Mouse (Mus musculus) skeletal muscle tissue, adult 2 months (tissue): Measurements from ENCODE around the gene Lpp.
A peak's percentile ranks its signal among the peaks of the same experiment; 100 is the strongest.

Source experiments
- DNase-seq: peaks from one replicate; pipeline ENCODE4 v3.0.0-alpha.2; 2012; ENCODE audit warnings: low read depth, low spot score

Gene Lpp

DNA sequence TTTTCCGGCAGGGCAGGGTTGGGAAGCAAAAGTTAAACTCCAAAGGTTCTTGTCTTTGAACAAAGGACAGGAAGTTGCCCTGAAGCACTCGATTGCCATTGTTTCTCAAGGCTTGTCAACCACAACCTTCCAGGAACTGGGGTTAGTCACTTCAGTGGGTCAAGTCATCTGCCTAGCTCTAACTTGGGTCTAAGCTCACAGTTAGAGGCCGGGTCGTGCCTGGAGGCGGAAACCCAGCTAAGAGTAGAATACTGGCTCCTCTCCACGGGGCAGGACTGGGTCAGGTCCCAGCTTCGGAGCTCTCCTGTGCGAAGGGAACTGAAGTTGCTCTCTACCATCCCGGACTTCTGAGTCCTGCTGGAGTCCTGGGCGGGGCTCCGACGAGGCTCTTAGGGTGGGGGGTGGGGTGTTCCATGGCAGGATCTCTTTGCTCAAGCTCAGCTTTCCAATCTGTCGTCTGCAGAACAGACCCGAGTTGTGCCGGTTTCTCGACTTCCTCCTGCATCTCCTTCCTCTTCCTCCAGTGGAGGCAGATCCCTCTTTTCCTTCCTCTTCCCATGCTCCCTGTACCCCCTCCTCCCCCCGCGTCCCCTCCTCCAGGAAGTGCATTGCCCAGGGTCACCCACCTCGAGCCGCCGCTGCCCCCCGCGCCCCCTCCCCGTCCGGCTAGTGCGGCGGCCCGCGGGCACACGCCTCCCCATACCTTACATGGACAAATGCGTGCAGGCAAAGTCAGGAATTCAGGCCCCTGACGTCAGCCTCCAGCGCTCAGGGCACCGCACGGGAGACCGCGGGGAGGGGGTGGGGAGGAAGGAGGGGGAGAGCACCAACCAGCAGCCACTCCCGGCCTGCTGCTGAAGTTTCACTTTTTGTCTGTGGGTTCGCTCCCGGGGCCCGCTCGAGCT, at the start of gene Lpp:
Gene Lpp, plus strand, starts transcription at position 857 of the 905 bp plus-strand sequence.
- DNase-seq, result peak; percentile 75

DNA sequence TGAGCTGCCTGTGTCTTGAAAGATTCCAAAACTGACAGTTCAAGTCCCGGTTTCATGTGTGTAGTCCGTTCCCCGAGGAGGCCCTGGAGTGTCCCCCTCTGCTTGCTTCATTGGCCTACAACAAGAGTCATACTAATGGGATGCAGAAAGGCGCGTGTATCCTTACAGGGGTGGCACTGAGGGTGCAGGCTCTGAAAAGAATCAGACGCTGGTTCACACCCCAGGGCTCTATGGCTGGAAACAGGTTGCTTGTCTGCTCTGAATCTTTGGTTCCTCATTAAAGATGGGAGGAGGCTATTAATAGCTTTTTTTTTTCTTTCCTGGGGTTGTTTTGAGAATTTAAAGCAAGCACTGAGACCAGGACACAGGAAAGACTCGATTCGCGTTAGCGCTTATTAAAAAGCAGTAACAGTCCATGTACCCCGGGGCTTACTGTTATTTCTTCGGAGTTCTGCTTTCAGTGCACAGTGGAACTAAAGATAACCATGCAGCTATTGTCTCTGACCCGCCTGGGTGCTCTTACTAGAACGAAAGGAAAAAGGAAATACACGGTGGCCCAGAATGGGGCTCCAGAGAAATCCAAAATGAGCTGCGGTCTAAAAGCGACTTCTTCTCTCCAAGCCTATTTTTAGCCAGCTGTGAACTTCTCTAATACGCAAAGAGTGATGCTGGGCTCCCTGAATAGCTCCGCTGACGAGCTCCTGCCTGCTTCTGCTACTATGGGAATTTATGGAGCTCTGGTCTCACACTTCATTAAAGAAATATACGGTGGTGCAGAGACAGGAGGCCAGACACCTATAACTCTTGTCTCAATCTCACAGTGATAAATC, 45.5 kb upstream of the Lpp start:
- DNase-seq, result peak; percentile 90

GRCm38 (mm10) chr16:24350306-24350705, 43.0 kb upstream of the Lpp start:
- DNase-seq, result peak; percentile 84

DNA sequence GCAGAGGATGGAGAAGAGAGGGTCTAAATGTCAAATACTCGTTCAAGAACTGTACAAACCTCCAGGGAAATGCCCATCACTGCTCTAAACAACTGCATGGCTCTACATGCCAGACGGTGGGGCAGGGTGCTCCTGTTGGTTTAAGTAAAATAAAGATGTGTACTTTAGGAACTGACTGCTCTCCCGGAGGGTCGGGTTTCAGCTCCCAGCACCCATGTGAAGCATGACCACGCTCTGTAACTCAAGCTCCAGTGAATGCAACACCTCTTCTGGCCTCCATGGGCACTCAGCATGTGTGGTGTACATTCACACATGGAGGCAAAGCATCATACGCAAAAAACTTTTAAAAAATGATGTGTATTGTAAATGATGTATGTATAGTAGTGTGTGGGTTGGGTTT, 42.6 kb upstream of the Lpp start:
- DNase-seq, result peak; percentile 76

DNA sequence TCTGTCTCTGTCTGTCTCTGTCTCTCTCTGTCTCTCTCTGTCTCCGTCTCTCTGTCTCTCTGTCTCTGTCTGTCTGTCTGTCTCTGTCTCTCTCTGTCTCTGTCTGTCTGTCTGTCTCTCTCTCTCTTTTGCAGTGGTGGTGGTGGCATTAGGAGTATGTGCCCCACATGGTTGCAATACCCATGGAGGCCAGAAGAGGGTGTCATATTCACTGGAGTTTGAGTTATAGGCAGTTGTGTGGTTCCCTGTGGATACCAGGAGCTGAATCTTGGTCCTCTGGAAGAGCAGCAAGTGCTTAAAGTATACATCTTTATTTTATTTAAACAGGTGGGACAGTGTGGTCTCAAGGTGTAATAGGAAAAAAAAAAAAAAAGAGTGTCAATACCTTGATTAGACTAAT, 41.5 kb upstream of the Lpp start:
- no peak for DNase-seq

- peak; percentile 62 for DNase-seq
Measured at GRCm38 (mm10) chr16:24353816-24354215, 39.5 kb upstream of the Lpp start.

GRCm38 (mm10) chr16:24361667-24362066, 31.6 kb upstream of the Lpp start:
- no peak for DNase-seq

- no peak for DNase-seq
Measured at GRCm38 (mm10) chr16:24364030-24364687, 29.1 kb upstream of the Lpp start.

DNA sequence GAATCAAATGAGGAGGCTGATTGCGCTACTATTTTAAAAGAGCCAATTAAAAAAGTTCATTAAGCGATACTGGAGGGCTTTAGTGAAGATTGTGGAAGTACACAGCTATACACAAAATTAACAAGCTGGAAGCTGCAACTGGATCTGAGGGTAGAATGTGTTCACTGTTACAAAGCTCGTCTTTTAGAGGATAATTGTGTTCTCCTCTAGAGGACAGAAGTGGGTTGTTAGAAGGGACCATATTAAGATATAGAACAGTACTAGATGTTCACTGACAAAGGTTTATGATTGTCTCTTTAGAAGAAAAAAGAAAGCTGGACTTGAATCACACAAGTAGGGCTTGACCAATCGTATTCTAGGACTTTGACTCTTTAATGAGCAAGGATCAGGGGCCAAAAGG, 27.4 kb upstream of the Lpp start:
- no peak for DNase-seq

- no peak for DNase-seq
Measured at GRCm38 (mm10) chr16:24367071-24367470, 26.2 kb upstream of the Lpp start.

GRCm38 (mm10) chr16:24367506-24367905, 25.8 kb upstream of the Lpp start:
- peak; percentile 40 for DNase-seq

DNA sequence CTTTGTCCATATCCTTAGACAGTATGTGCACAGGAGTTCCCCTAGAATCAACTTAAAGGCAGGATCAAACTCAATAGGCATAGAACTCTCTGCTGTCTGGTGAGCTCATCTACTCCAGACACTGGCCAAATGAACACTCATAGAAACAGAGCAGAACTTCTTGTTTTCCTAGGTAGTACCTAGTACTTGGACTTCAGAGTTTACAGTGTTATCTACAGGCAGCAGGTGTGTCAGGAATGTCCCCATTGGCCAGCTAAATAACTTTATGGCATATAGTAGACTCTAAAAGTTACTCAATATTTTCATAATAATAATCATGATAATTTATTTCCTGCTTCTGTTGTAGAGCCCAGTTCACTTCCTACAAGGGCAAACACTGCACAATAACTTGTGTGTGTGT, 16.8 kb upstream of the Lpp start:
- DNase-seq, result no peak

GRCm38 (mm10) chr16:24390596-24390995, 2.7 kb upstream of the Lpp start:
- no peak for DNase-seq

GRCm38 (mm10) chr16:24391111-24391510, 2.2 kb upstream of the Lpp start:
- no peak for DNase-seq

DNA sequence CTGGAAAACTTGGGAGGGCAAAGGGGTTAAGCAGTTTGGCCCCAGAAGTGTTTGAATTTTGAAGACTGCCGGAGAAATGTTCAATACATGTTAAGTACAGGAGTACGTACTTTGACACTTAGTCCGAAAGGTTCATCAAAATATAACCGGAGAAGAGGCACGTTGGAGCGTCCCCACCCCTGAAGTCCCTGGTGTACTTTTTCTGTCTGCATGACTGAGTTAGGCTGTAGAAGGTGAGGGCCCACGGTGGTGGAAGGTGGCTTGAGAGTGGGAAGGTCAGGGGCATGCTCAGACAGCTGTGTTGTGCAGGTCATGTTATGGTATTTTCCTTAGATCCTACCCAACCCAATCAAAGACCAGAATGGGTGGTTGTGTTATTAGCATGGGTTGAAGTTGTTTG, 1.4 kb upstream of the Lpp start:
- no peak for DNase-seq

DNA sequence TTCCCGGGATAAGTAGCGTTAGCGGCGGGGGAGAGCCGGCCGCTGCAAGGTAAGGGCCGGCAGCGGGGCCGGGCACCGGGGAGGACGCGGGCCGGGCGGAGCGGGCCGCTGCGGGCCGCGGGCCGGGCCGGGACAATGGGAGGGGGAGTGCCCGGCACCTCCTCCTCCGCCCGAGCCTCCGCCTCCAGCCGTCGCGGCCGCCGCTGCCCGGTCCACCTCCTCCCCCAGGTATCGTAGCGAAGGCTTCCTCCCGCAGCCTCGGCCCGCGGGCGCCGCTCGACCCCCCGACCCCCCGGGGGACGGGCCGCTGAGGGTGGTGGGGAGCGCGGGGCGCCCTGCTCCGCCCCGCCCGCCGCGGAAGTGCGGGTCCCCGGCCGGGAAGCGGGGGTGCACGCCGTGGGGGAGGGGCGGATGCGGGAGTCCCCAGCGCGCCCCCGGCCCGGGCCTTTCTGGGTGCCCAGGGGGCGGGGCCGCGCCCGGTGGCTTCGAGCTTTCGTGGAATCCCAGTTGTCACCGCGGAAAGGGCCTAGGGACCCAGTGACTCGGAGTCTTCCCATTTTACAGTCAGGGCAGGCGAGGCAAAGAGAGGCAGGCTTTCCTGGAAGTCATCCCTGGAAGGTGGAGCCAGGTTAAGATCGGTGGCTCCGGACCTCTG, 376 bp downstream of the Lpp start:
- no peak for DNase-seq

GRCm38 (mm10) chr16:24394211-24394991, 1.1 kb downstream of the Lpp start:
- no peak for DNase-seq

DNA sequence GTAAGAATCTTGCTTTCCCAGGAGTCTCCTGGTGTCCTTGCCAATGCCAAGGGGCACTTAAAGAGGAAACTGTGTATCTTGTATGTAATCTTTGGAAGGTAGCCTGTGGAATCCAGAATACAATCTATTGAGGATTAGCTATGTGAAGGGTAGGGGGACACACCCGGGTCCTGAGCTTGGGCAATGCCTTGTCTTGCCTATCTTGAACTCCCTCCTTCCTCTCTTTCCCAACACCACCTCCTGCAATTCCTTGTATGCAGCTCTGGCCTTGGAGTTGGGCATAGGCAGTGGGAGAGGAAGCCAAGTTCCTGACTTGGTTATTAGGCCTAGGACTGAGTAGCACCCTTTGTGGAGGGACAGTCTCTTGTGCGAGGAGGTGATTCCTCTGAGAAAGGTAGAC, 1.8 kb downstream of the Lpp start:
- DNase-seq, result no peak

DNA sequence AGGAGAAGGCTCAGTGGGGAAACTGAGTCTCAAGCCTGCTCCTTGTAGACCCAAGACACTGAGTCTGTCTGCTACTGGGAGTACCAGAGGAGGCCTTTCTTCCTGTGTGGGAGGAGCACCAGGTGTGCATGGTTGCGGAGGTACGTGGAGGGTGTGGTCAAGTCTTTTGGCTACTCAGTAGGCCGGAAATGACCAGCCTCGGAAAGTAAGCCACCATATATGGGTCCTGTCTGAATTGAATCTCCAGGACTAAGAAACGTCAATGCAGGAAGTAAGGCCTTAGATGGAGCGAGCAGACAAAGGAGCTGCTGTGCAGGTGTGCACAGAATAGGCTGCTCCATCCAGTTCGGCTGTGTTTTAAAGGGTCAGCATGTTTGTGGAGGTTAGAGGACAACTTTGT, 3.2 kb downstream of the Lpp start:
- no peak for DNase-seq

DNA sequence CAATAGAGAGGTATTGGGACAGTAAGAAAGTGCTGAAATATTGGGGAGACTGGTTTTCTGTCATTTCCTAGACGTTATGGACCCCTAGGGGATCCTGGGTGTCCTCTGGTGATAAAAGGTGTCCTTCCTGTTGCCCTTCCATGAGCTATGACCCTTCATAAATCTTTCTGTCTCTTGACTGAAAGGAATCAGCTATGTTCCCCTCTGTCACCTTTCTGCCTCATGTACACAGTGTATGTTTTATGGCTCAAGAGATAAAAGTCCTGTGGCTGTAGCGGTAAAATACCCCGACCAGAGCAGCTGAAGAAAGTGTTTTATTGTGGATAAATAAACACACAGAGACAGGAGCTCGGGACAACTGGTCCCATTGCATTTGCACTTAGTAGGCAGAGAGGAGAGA, 5.2 kb downstream of the Lpp start:
- no peak for DNase-seq

DNA sequence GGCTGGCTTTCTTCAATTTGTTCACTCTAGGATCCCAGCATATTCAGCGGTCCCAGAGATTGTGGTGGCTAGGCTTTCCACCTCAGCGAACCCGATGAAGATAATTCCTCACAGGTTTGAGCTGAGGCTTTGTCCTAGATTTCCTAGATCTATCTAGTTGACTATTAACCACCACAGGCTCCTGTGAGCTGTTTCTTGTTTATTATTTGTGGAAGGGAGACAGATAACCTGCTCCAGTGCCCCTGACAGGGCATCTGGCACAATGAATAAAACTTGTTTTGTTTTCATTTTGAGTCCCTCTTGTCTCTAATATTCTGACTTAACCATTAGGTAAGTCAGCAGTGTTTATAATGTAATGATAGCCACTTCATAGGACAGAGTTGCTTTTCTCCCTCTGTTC, 5.6 kb downstream of the Lpp start:
- DNase-seq, result no peak
